Mouse (Mus musculus) CD4-positive, CD25-positive, alpha-beta regulatory T cell, adult 2 months (primary cell): ENCODE results near the gene Cybrd1.

Source experiments
- DNase-seq: peaks from one replicate; pipeline ENCODE4 v3.0.0-alpha.2; 2012; ENCODE audit warnings: low read depth, low spot score

Gene Cybrd1

GRCm38 (mm10) chr2:71117797-71118708, at the start of gene Cybrd1:
Gene Cybrd1, plus strand, starts transcription at chr2:71117923.
- peak; percentile 51 for DNase-seq

- no peak for DNase-seq
Measured at GRCm38 (mm10) chr2:71071601-71072000, 46.1 kb upstream of the Cybrd1 start.

GRCm38 (mm10) chr2:71073330-71073729, 44.4 kb upstream of the Cybrd1 start:
- DNase-seq, result no peak

- no peak for DNase-seq
Measured at GRCm38 (mm10) chr2:71073828-71074227, 43.9 kb upstream of the Cybrd1 start.

- DNase-seq, result no peak
Measured at GRCm38 (mm10) chr2:71082416-71082815, 35.3 kb upstream of the Cybrd1 start.

GRCm38 (mm10) chr2:71083454-71084193, 34.1 kb upstream of the Cybrd1 start:
- DNase-seq, result no peak

GRCm38 (mm10) chr2:71089766-71090165, 28.0 kb upstream of the Cybrd1 start:
- DNase-seq, result no peak

- peak; percentile 26 for DNase-seq
Measured at GRCm38 (mm10) chr2:71090660-71091445, 26.9 kb upstream of the Cybrd1 start.

GRCm38 (mm10) chr2:71096170-71096569, 21.6 kb upstream of the Cybrd1 start:
- DNase-seq, result no peak

- DNase-seq, result no peak
Measured at GRCm38 (mm10) chr2:71102621-71103291, 15.0 kb upstream of the Cybrd1 start.

- no peak for DNase-seq
Measured at GRCm38 (mm10) chr2:71103292-71103680, 14.4 kb upstream of the Cybrd1 start.

GRCm38 (mm10) chr2:71104696-71105095, 13.0 kb upstream of the Cybrd1 start:
- DNase-seq, result no peak

- DNase-seq, result no peak
Measured at GRCm38 (mm10) chr2:71105469-71106215, 12.1 kb upstream of the Cybrd1 start.

GRCm38 (mm10) chr2:71107225-71107624, 10.5 kb upstream of the Cybrd1 start:
- DNase-seq, result no peak

- DNase-seq, result no peak
Measured at GRCm38 (mm10) chr2:71108541-71108940, 9.2 kb upstream of the Cybrd1 start.

- no peak for DNase-seq
Measured at GRCm38 (mm10) chr2:71113489-71114171, 4.1 kb upstream of the Cybrd1 start.

GRCm38 (mm10) chr2:71116151-71116550, 1.6 kb upstream of the Cybrd1 start:
- DNase-seq, result peak; percentile 56

GRCm38 (mm10) chr2:71120844-71121243, 3.1 kb downstream of the Cybrd1 start:
- no peak for DNase-seq

- no peak for DNase-seq
Measured at GRCm38 (mm10) chr2:71121406-71121805, 3.7 kb downstream of the Cybrd1 start.
